Mouse (Mus musculus) MEL-GATA-1-ER (cell line): ENCODE data around the gene Cep152.
A peak's percentile ranks its signal among the peaks of the same experiment; 100 is the strongest.

Source experiments
- DNase-seq: peaks from one replicate; pipeline ENCODE4 v3.0.0-alpha.2; 2012; ENCODE audit warnings: low read depth; ENCODE audit errors: extremely low read depth

The Cep152 gene

GRCm38 (mm10) chr2:125626536-125626935 lies 1.6 kb upstream of the Cep152 start:
- DNase-seq: no peak

- peak; percentile 49 for DNase-seq
Observed at GRCm38 (mm10) chr2:125624127-125624685, 707 bp downstream of the Cep152 start.

GRCm38 (mm10) chr2:125623211-125623610 lies 1.7 kb downstream of the Cep152 start:
- DNase-seq: peak; percentile 0

GRCm38 (mm10) chr2:125620213-125620907 lies 4.6 kb downstream of the Cep152 start:
- no peak for DNase-seq

- DNase-seq: no peak
Observed at GRCm38 (mm10) chr2:125615858-125616424, 9.0 kb downstream of the Cep152 start.

GRCm38 (mm10) chr2:125615440-125615839 lies 9.5 kb downstream of the Cep152 start:
- DNase-seq: no peak

DNA sequence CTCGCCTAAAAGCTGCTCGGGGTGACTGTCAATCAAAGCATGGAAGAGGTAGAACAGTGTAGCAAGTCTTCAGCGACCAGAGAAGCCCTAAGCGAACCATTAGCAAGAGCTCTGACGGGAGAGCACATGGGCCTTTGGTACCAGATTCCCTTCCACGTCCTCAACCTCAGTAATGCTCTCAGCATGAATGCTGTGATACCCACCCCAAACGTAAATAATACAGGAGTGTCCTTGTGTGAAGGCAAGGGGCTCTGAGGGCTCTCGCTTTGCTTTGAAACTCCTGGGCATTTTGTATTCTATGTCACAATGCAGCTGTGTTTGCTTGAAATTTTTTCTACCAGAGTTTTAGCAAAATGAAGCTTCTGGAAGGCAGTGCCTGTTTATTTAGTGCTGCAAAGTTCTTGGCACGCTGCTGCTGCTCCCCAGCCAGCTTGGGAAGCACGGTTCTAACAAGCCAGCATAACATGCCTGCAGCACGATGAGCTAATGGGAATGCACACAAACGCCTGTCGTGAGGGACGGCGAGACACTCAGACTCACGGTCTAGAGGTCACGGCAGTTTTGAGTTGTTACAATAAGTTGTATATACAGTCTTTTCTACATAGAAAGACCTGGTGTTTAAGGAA lies 18.6 kb downstream of the Cep152 start:
- DNase-seq: no peak

GRCm38 (mm10) chr2:125604646-125605045 lies 20.3 kb downstream of the Cep152 start:
- DNase-seq: no peak

DNA sequence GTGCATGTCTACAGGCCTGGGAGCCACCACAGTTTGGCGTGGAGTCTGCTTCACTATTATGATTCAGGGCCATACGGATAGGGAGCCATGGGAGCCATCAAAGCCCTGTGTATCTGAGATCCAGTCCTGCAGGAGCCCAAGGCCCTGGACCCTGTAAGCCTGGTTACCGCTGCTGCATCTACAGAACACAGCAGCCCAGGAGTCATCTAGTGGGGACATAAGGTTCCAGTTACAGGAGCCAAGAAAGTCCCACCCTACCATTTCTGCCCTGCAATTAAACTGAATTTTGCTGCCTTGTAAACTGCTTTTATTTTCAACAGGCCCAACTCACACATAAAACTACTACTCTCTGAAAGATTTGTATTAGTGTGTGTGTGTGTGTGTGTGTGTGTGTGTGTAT lies 21.9 kb downstream of the Cep152 start:
- no peak for DNase-seq

DNA sequence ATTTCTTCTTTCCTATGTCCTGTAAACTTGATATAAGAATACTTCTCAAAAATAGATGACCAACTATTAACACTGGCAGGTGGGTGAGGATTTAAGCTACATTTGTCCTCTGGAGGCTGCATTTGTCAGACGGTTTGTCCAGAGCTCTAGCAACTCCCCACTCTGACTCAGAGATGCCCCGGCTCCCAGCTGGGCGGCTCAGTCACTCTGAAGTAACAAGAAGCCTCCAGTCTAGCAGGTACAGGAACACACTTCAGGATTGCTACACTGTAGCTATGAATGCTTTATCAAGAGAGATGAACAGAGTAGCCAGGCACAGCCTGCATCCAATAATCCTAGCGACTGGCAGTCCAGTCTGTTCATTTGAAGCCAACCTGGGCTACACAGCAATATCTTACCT lies 26.0 kb downstream of the Cep152 start:
- no peak for DNase-seq

GRCm38 (mm10) chr2:125598251-125598650 lies 26.7 kb downstream of the Cep152 start:
- no peak for DNase-seq

- DNase-seq: no peak
Observed at GRCm38 (mm10) chr2:125594786-125595185, 30.1 kb downstream of the Cep152 start.

DNA sequence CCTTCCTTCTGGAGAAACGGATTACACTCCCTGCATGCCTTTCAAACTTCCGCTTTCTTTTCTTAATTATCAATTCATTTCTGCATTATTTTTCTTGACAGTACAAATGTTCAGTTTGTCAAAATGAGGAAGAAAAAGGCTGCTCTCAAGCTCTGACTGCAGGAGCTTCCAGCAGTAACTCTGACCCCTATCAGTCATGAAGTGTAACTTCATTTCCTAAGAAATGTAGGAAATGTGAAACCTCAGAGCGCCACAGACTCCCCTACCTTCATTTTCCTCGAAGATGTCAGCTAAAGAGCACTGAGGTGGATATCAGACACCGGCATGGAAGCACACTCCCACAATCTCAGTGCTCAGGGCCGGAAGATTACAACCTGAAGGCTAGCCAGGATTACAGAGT lies 30.8 kb downstream of the Cep152 start:
- peak; percentile 33 for DNase-seq

DNA sequence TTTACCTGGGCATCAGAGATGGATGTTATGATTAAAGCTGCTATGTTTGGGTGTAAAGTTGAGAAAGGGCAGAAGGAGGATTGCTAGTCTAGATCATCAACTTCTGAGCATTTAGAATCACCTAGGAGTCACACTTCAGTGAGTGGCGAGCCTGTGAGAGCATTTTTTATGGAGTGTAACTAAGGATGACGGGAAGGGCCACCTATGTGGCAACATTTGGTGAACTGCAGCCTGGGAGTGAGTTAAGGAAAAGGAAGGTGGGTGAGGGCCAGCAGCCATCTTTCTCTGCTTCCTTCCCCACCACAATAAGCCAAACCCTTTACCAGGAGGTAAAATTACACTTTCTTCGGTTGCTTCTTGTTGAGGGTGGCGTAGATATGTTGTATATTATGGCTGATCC lies 33.0 kb downstream of the Cep152 start:
- DNase-seq: no peak

DNA sequence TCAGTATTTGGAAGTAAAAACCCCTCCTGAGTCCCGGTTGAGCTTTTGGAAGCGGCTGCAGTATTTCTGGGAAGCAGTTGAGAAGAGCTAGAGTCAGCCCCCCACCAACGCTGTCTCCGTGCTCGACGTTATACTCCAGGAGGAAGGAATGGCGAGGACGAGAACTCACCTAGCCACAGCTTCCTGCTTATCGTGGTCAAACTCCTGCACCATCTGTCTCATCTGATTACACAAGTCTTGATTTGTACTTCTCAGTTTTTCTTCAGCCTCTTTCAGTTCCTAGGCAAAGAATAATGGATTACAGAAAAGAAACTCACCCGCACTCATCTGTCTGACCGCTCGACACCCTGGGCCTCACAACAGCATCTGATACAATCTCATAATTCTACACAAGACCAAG lies 35.6 kb downstream of the Cep152 start:
- no peak for DNase-seq

- no peak for DNase-seq
Observed at GRCm38 (mm10) chr2:125581081-125581480, 43.8 kb downstream of the Cep152 start.

- no peak for DNase-seq
Observed at GRCm38 (mm10) chr2:125577670-125578069, 47.2 kb downstream of the Cep152 start.

DNA sequence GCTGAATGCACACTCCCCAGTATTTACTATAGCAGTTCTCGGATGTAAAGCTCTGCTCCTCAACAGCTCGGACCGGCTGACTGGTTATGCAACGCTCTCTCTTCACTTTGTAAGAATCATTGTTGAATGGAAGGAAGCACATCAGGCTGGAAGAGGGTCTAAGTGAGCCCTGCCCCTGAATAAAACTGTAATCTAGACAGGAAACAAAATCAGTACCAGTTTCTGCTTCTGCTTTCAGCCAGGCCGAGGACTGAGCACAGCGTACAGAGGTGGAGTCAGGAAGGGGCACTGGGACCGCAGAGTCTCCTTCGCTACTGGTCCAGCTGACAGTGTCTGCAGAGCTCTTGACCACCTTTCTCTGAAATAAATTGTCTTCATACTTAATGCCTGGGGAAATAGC lies 48.4 kb downstream of the Cep152 start:
- no peak for DNase-seq

- peak; percentile 17 for DNase-seq
Observed at GRCm38 (mm10) chr2:125575766-125576165, 49.1 kb downstream of the Cep152 start.

- DNase-seq: no peak
Observed at GRCm38 (mm10) chr2:125563884-125564283, 61.0 kb downstream of the Cep152 start.

DNA sequence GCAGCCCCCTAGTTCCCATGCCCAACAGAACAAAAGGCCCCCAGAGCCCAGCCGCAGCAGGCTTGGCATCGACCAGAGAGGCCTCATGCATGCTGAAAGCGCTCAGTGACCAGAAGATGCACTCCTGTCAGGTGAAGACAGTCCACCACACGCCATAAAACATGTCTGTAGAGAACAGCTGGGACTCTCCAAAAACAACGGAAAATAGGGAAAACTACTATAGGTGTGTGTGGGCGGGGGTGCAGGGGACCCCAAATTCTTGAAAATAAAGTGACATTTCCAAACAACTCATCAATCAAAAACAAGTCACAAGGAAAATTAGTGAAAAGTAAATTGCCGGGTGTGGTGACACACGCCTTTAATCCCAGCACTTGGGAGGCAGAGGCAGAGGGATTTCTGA lies 62.5 kb downstream of the Cep152 start:
- no peak for DNase-seq

DNA sequence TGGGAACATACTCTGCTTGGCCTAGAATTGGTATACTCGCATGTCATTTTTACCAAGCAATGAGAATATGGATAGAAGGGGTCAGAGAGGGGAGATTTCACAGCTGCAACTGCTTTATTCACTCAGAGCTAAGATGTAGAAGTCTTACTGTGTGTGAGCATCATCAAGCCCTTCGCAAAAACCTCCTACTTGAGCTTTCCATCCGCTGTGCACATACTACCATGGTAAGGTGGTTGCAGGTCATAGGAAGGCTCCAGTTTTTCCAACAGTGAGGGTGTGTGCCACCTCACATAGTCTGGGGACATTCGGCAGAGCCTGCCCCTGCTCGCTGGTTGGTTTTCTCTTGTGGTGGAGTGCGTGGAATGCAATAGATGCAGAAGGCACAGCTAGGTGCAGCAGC lies 64.9 kb downstream of the Cep152 start:
- DNase-seq: no peak
